Mouse (Mus musculus) liver, adult 2 months (tissue): Measurements from ENCODE around the gene Pnp2. TPM values are rescaled to one million over a fixed set of nuclear protein-coding genes. Genes with fewer than 3 reads are reported as not detected.

Source experiments
- DNase-seq: peaks from one replicate; pipeline ENCODE4 v3.0.0-alpha.2; 2011; ENCODE audit warnings: low read depth, low spot score; ENCODE audit errors: extremely low read depth
- H3K27ac ChIP-seq: fragments of 200-500 bp; replicated peaks from 2 replicates; pipeline ENCODE4 v1.5.1; 2012; ENCODE audit warnings: low read depth, mild to moderate bottlenecking, control low read depth, inconsistent platforms, low read length; ENCODE audit not compliant: insufficient read depth
- H3K27me3 ChIP-seq: fragments of 200-500 bp; 2 replicates; pipeline ENCODE4 v1.6.1; 2012; ENCODE audit warnings: mild to moderate bottlenecking, moderate library complexity, low read length, inconsistent platforms; ENCODE audit not compliant: control insufficient read depth, insufficient read depth
- H3K36me3 ChIP-seq: fragments of 200-500 bp; 2 replicates; pipeline ENCODE4 v1.6.1; 2012; ENCODE audit warnings: low read length, inconsistent platforms; ENCODE audit not compliant: control insufficient read depth, insufficient read depth
- H3K4me1 ChIP-seq: fragments of 200-500 bp; 2 replicates; pipeline ENCODE4 v1.6.1; 2011; ENCODE audit warnings: low read length; ENCODE audit not compliant: control insufficient read depth, insufficient read depth
- H3K4me3 ChIP-seq: fragments of 200-500 bp; 2 replicates; pipeline ENCODE4 v1.5.1; 2011; ENCODE audit warnings: low read depth, mild to moderate bottlenecking, control low read depth, low read length, moderate library complexity; ENCODE audit not compliant: insufficient read depth
- H3K79me2 ChIP-seq: fragments of 200-500 bp; 2 replicates; pipeline ENCODE4 v1.6.1; 2012; ENCODE audit warnings: inconsistent platforms, mild to moderate bottlenecking, low read length, moderate library complexity; ENCODE audit not compliant: control insufficient read depth, insufficient read depth
- H3K9ac ChIP-seq: fragments of 200-500 bp; 2 replicates; pipeline ENCODE4 v1.6.1; 2012; ENCODE audit warnings: low read depth, mild to moderate bottlenecking, control low read depth, inconsistent platforms, low read length
- CTCF ChIP-seq: fragments of 200-500 bp; IDR thresholded peaks from 2 replicates; pipeline ENCODE4 v1.5.1; 2011; ENCODE audit warnings: low read depth, low read length, control low read depth
- POLR2A ChIP-seq: fragments of 200-500 bp; IDR thresholded peaks from 2 replicates; pipeline ENCODE4 v1.6.1; 2011; ENCODE audit warnings: low read length, control low read depth; ENCODE audit not compliant: insufficient read depth; ENCODE audit errors: extremely low read depth
- WGBS: fragments of 180-500 bp; shearing (Covaris S2); methylation state at CpG from one replicate; pipeline ENCODE4 v1.1.7; 2018; 5-methylcytosine and 5-hydroxymethylcytosine counted together
- polyA plus RNA-seq: library from polyadenylated mRNA; depleted of rRNA; stranded (reverse); fragments of >200 nt; gene quantifications from 2 replicates; pipeline ENCODE4 v1.2.3, GENCODE M21; 2012
- total RNA-seq: library from RNA; depleted of rRNA; stranded (reverse); fragments of >200 nt; gene quantifications from 2 replicates; pipeline ENCODE4 v1.2.3, GENCODE M21; 2014

The Pnp2 gene
- total and polyA plus RNA-seq, 2 experiments, result 1.1 TPM; not detected in 1

DNA sequence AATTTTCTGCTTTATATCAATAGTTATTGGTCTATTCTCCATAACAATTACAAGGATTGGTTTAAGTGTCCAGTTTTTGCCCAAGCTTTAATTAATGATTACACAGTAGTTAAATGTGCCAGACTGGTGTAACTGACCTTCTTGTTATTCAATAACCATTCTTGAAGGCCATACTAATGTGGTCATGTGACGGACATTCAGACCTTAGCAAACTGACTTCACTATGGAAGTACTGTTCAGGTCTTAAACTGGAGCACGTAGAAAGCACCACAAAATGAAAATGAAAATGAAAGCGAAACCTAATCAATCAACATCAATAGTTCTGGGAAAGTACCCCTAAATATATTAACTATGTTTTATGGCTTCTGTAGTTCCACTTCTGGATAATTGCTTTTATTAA lies 35.2 kb downstream of the Pnp2 start:
- DNase-seq, result peak; percentile 92
- H3K9ac ChIP-seq, result no peak overlapping the region
- no peak overlapping the region for H3K4me3 ChIP-seq
- no peak for TF ChIP-seq CTCF
- no peak for TF ChIP-seq POLR2A
- no peaks in the 10 kb centered on the region for H3K36me3 ChIP-seq
- H3K79me2 ChIP-seq, result no peaks in the 10 kb centered on the region
- H3K27ac ChIP-seq, result no peak overlapping the region
- WGBS, result 35% methylated on average over 3 of the region's 3 CpGs
- H3K4me1 ChIP-seq, result peaks cover 1% of the 10 kb centered on the region; the same call in 1 of the 2 replicates
- no peaks in the 10 kb centered on the region for H3K27me3 ChIP-seq

DNA sequence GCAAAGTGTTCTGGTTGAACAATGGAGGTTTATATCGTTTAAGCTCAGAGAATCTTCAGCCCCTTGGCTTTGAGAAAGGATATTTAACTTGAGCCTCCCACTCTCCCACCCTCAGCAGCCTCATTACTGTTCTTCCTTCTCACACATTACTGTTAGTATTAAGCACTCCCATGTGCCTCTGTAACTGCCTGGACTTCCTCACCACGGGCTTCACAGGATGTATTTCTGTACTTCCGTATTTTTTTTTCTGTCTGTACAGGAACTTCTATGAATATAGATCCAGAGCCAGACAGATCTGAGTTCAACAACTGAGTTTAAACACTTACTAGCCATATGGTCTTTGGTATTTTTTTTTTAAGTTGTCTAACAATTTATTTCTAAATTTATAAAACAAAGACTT lies 41.3 kb downstream of the Pnp2 start:
- Histone ChIP-seq H3K27me3 (no peaks in the 10 kb centered on the region), H3K9ac (no peak overlapping the region), H3K27ac (no peak overlapping the region), H3K79me2 (no peaks in the 10 kb centered on the region), H3K4me3 (no peak overlapping the region), H3K36me3 (no peaks in the 10 kb centered on the region), H3K4me1 (peaks cover 6% of the 10 kb centered on the region; the same call in 1 of the 2 replicates)
- TF ChIP-seq POLR2A (no peak), CTCF (no peak)
- WGBS, result 77% methylated on average over 3 of the region's 3 CpGs
- DNase-seq, result peak; percentile 30

- DNase-seq, result peak; percentile 92
- Histone ChIP-seq H3K9ac (no peak overlapping the region), H3K4me1 (peaks cover 6% of the 10 kb centered on the region; the same call in 1 of the 2 replicates), H3K79me2 (no peaks in the 10 kb centered on the region), H3K4me3 (no peak overlapping the region), H3K27me3 (no peaks in the 10 kb centered on the region), H3K27ac (peak overlapping the region; percentile 58), H3K36me3 (no peaks in the 10 kb centered on the region)
- 18% methylated on average over 2 of the region's 2 CpGs for WGBS
- TF ChIP-seq CTCF (no peak), POLR2A (no peak)
Measured at GRCm38 (mm10) chr14:50997999-50998666, 42.3 kb downstream of the Pnp2 start.

GRCm38 (mm10) chr14:51007152-51007801 lies 51.5 kb downstream of the Pnp2 start, which contains the start of gene Rnase10:
Gene Rnase10, plus strand, starts transcription at chr14:51007751.
- Histone ChIP-seq H3K79me2 (no peaks in the 10 kb centered on the region), H3K4me3 (no peak within 1 kb of the TSS), H3K27ac (peak within 1 kb of the TSS; percentile 96), H3K27me3 (no peaks in the 10 kb centered on the region), H3K36me3 (no peaks in the 10 kb centered on the region), H3K4me1 (peaks cover 19% of the 10 kb centered on the region), H3K9ac (peak within 1 kb of the TSS; percentile 55)
- TF ChIP-seq POLR2A, result no peak
- TF ChIP-seq CTCF, result no peak
- no peak for DNase-seq
- WGBS, result 83% methylated on average over 8 of the region's 8 CpGs

DNA sequence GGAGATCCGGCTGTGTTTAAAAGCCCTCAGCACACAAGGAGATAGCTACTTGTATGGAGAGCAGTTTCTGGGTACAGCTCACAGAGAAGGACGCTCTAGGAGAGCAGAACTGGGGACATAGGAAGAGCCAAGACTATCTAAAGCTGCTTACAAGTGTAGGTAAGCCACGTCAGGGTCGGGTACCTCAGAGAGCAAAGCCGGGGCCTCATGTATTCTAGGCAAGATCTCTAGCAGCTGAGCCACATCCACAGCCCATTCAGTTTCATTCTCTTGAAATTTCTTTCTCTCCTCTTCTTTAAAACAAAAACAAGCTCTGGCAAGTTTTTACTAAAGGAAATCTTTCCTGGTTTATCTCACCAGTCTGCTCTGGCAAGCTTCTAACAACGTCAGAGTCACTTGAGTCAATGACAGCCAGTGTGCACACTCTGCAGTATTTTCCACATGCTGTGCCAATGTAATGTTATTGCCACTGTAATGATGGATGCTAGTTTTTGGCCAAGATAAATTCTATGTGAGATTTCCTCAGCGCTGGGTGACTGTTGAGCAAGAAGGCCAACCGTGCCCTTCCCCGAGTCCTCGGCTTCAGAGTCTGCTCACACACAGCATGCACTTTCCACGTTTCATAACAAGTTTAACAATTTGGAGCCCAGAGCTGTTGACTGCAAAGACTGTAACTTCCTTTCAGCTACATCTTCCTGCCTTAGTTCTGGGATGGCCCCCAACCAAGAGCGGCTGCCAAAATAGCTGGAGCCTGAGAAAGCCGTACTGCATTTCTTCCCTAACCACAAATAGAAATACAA lies 52.3 kb downstream of the Pnp2 start:
- peak overlapping the region; percentile 96 for H3K27ac ChIP-seq

More for the DNA sequence above, 52.3 kb downstream of the Pnp2 start:
- Histone ChIP-seq H3K79me2 (no peaks in the 10 kb centered on the region), H3K9ac (peak overlapping the region; percentile 55), H3K36me3 (no peaks in the 10 kb centered on the region), H3K4me3 (no peak overlapping the region), H3K27me3 (no peaks in the 10 kb centered on the region), H3K4me1 (peaks cover 19% of the 10 kb centered on the region)
- TF ChIP-seq CTCF, result no peak
- no peak for TF ChIP-seq POLR2A
- 22% methylated on average over 13 of the region's 13 CpGs for WGBS
- peak; percentile 100 for DNase-seq
